Mouse (Mus musculus) hindbrain, embryonic 15.5 days (tissue): ENCODE measurements at regions not wholly inside any gene's neighbourhood (a gene's known extent, or its start where the extent isn't known, plus 50 kb on each side); places are given as distances from the start of the nearest gene placed in this dataset.
A peak's percentile ranks its signal among the peaks of the same experiment; 100 is the strongest.

Source experiments
- ATAC-seq: fragments of 200-750 bp; cut with Nextera tagmentation; 2 replicates; pipeline ENCODE4 v1.8.0; 2017; ENCODE audit warnings: low read depth, moderate number of reproducible peaks, moderate TSS enrichment; ENCODE audit not compliant: low FRiP score
- H3K27ac ChIP-seq: fragments of 300-500 bp; sonication (generic); replicated peaks from 2 replicates; pipeline ENCODE4 v1.5.1; 2015; ENCODE audit warnings: mild to moderate bottlenecking, inconsistent platforms
- H3K27me3 ChIP-seq: fragments of 300-500 bp; sonication (generic); 2 replicates; pipeline ENCODE4 v1.6.1; 2015; ENCODE audit warnings: control low read depth, inconsistent platforms
- H3K36me3 ChIP-seq: fragments of 300-500 bp; sonication (generic); 2 replicates; pipeline ENCODE4 v1.6.1; 2015; ENCODE audit warnings: control low read depth, inconsistent platforms
- H3K4me1 ChIP-seq: fragments of 300-500 bp; sonication (generic); replicated peaks from 2 replicates; pipeline ENCODE4 v1.6.1; 2015; ENCODE audit warnings: control low read depth, inconsistent platforms
- H3K4me2 ChIP-seq: fragments of 300-500 bp; sonication (generic); 2 replicates; pipeline ENCODE4 v1.6.1; 2015; ENCODE audit warnings: moderate library complexity, mild to moderate bottlenecking, inconsistent platforms
- H3K4me3 ChIP-seq: fragments of 300-500 bp; sonication (generic); 2 replicates; pipeline ENCODE4 v1.5.1; 2015; ENCODE audit warnings: mild to moderate bottlenecking, inconsistent platforms
- H3K9ac ChIP-seq: fragments of 300-500 bp; sonication (generic); 2 replicates; pipeline ENCODE4 v1.6.1; 2015; ENCODE audit warnings: inconsistent platforms
- H3K9me3 ChIP-seq: fragments of 300-500 bp; sonication (generic); 2 replicates; pipeline ENCODE4 v1.6.1; 2016; ENCODE audit warnings: control low read depth, inconsistent platforms
- WGBS: fragments of 180-500 bp; shearing (Covaris S2); methylation state at CpG from one replicate; pipeline ENCODE4 v1.1.7; 2015; 5-methylcytosine and 5-hydroxymethylcytosine counted together

DNA sequence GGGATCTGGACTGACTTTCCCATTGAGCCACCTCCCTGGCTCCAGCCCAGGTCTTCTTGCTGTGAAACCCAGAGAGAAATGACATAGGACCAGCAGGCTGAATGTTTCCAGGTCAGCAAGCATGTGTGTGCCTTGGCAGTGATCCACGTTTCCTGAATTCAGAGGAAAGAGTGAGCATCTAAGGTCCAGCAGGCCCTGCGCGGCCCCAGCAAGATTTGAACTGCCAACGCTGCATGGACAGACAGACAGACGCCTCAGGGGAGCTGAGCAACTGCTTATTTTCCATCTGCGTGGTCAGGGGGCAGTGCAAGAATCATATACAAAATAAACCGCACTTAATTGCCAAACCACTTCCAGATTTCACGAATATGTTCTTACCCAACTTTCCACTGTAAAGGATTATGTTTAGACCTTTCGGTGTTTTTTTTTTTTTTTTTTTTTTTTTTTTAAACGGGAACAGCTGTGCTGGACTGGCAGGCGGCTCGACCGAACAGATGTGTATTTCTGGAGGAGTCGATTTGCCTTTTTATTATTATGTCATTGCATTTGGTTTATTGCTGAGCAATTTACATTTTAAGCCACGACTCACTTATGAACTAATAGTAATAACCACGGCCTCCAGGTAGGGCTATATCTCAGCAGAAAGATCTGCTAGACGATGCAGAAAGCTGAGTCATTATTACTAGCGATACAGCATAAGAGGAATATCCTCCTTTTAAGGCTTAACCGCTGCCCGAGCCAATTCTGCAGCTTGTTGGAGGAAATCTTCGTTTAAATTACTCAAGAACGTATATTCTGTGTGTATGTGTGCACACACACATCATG lies 435.7 kb upstream of the Kazn start:
- Histone ChIP-seq H3K4me2 (no peak overlapping the region), H3K9ac (no peak overlapping the region), H3K9me3 (no peaks in the 10 kb centered on the region), H3K4me3 (no peak overlapping the region), H3K27me3 (no peaks in the 10 kb centered on the region), H3K4me1 (no peaks in the 10 kb centered on the region; the same call in 1 of the 2 replicates), H3K36me3 (no peaks in the 10 kb centered on the region), H3K27ac (no peak overlapping the region)
- WGBS = 72% methylated on average over 22 of the region's 22 CpGs
- ATAC-seq = no peak

DNA sequence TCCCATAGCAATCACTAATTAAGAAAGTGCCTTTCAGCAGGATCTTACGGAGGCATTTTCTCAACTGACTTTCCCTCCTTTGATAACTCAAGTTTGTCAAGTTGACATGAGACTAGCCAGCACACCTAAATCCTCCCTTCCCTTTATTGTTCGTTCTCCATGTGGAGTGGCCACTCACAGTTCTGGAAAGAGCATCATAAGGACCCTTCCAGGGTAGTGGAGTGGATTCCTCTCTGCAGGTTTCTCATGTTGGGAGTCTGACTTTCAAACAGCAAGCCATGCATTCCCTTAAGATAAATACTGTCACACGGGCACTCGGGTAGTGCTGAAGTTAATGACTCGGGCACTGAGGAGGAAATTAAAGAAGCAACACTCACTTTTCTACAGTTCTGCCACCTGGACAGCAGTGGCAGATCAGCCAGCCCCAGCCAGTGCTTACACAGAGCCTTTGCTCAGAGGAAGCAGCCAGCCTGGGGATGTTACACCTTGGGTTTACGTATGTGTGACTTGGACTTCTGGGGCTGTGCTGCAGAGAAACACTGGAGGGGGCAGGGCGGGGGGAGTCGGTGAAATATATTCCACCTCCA lies 432.8 kb upstream of the Kazn start:
- no peak overlapping the region for H3K27ac ChIP-seq
- no peak overlapping the region for H3K4me3 ChIP-seq
- no peaks in the 10 kb centered on the region for H3K36me3 ChIP-seq
- H3K9me3 ChIP-seq = no peaks in the 10 kb centered on the region
- H3K9ac ChIP-seq = no peak overlapping the region
- 73% methylated on average over 8 of the region's 8 CpGs for WGBS
- no peaks in the 10 kb centered on the region for H3K27me3 ChIP-seq
- ATAC-seq = no peak
- no peak overlapping the region for H3K4me2 ChIP-seq
- H3K4me1 ChIP-seq = no peaks in the 10 kb centered on the region; the same call in 1 of the 2 replicates

DNA sequence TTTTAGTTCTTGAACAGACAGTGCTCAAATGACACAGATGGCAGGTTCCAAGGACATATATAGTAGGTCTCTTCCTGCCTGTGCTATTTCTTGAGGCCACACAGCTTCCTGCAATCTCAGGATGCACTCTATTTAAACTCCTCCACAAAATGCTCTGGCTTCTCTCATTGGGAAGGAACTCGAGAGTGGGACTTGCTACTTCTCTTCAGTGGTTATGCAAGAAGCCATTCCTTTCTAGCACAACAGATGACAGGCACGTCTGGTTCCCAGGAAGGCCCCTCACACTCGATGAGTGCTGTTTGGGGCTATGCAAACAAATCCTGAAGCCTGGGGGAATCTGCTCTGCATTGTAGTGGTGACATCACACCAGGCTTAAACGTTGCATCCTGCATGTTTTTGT lies 425.6 kb upstream of the Kazn start:
- no peaks in the 10 kb centered on the region for H3K9me3 ChIP-seq

DNA sequence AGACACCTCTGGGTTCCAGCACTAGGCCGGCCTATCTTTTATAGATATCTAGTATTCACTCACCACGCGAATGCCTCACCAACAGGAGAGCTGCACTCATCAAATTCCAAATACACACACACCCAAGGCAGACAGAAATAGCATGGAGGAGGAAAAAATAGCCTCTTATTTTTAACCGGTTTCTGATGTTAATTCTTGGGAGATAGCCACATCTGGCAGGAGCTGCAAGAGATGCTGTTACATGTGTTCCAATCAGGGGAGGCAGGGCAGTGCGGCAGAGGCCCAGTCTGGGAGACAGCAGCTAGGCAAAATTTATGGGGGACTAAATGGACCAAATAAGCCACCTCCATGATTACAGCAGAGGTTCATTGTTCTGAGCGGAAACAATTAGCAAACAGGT lies 419.0 kb upstream of the Kazn start:
- Histone ChIP-seq H3K4me1 (no peaks in the 10 kb centered on the region), H3K9ac (no peak overlapping the region), H3K4me2 (no peak overlapping the region), H3K4me3 (no peak overlapping the region), H3K36me3 (no peaks in the 10 kb centered on the region), H3K27ac (no peak overlapping the region), H3K9me3 (no peaks in the 10 kb centered on the region), H3K27me3 (no peaks in the 10 kb centered on the region)
- WGBS = 86% methylated on average over 6 of the region's 6 CpGs
- ATAC-seq = no peak

More for the DNA sequence above, 425.6 kb upstream of the Kazn start:
- no peaks in the 10 kb centered on the region for H3K4me1 ChIP-seq
- 72% methylated on average over 4 of the region's 4 CpGs for WGBS
- no peak overlapping the region for H3K27ac ChIP-seq
- no peak overlapping the region for H3K4me3 ChIP-seq
- H3K9ac ChIP-seq = no peak overlapping the region
- H3K4me2 ChIP-seq = no peak overlapping the region
- ATAC-seq = no peak
- no peaks in the 10 kb centered on the region for H3K36me3 ChIP-seq
- no peaks in the 10 kb centered on the region for H3K27me3 ChIP-seq

DNA sequence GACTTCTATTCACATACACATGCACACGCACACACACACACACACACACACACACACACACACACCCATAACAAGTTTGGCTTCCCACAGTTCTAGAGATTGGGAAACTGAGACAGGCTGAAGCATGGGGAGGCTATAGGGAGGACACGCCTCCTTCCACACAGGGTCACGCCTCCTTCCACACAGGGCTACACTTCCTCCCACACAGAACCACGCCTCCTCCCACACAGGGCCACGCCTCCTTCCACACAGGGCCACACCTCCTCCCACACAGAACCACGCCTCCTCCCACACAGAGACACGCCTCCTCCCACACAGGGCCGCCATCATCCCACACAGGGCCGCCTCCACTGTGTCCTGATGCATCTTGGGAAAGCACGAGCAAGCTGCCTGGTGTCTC lies 401.9 kb upstream of the Kazn start:
- no peaks in the 10 kb centered on the region for H3K27me3 ChIP-seq
- H3K36me3 ChIP-seq = no peaks in the 10 kb centered on the region
- no peak overlapping the region for H3K9ac ChIP-seq
- ATAC-seq = no peak
- no peak overlapping the region for H3K4me3 ChIP-seq
- no peak overlapping the region for H3K27ac ChIP-seq
- 95% methylated on average over 10 of the region's 10 CpGs for WGBS
- H3K4me1 ChIP-seq = peaks cover 10% of the 10 kb centered on the region; the same call in 1 of the 2 replicates
- no peaks in the 10 kb centered on the region for H3K9me3 ChIP-seq
- H3K4me2 ChIP-seq = no peak overlapping the region

DNA sequence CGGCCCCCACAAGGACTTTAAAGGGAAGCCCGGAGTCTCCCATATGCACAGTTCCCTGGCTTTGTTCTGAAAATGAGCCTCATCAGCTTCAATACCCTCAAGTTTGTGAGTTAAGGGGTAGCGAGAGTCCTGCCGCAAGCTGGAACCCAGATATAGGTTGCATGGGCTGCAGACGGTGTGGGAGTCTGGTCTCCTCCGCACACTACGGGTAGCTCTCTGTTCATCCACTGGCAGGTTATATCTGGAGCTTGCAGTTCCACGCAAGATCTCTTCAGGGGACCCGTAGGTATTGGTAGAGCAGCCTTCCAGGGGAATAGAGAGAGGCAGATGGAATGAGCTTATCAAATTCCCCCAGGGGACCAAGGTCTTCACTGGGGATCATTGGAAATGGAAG lies 400.1 kb upstream of the Kazn start:
- Histone ChIP-seq H3K9ac (no peak overlapping the region), H3K27me3 (no peaks in the 10 kb centered on the region), H3K4me1 (peaks cover 10% of the 10 kb centered on the region; the same call in 1 of the 2 replicates), H3K4me2 (no peak overlapping the region), H3K9me3 (no peaks in the 10 kb centered on the region), H3K4me3 (no peak overlapping the region), H3K36me3 (no peaks in the 10 kb centered on the region), H3K27ac (no peak overlapping the region)
- ATAC-seq = no peak
- 47% methylated on average over 9 of the region's 9 CpGs for WGBS

DNA sequence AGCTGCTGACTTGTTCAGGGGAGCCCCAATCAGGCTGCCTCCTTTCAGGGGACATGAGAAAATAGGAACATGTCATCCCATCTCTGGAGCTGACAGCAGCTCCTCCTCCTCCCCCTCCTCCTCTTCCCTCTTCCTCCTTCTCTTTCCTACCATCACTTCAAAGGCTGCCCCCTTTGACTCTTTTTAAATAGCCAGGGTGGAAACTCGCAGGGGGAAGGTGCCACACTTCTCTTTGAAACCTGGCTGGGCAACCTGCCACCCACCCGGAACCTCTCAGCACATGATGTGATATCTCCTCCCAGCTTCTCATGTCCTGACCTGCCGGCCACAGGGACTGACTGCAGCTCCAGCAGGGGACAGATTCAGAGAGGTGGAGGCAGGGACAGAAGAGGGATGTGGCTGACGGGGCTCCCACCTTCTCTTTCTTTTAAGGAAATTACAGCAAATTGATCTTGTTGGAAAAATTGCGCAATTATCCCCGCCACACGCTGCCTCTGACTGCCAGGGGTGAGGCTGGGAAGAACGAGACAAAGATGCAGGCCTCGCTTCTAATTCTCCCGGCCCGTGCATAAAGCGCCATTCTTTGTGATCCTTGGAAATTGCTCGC lies 399.6 kb upstream of the Kazn start:
- ATAC-seq = 0 out of 2 replicates have a peak, but pooled peaks have one; percentile 40
- no peak overlapping the region for H3K9ac ChIP-seq
- no peak overlapping the region for H3K27ac ChIP-seq

DNA sequence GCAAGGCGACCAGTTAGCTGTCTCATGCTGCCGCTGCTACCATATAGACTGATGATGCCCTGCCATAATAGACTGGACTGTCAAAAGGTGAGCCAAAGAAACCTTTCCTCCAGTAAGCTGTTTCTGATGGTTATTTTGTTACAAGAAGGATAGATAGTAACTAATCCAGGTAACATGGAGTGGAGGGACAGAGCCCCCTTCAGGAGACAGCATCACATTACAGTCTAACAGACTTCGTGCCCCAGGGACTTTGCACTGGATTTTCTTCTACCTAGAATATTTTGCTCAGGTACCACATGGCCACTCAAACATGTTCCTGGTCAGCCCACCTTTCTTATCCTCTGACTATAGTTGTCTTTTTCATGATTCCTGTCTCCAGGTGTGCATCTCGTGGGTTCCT lies 398.9 kb upstream of the Kazn start:
- ATAC-seq = no peak
- Histone ChIP-seq H3K36me3 (no peaks in the 10 kb centered on the region), H3K4me1 (peaks cover 10% of the 10 kb centered on the region; the same call in 1 of the 2 replicates), H3K27me3 (no peaks in the 10 kb centered on the region), H3K27ac (no peak overlapping the region), H3K9me3 (no peaks in the 10 kb centered on the region), H3K9ac (no peak overlapping the region), H3K4me3 (no peak overlapping the region), H3K4me2 (no peak overlapping the region)
- 83% methylated on average over 4 of the region's 4 CpGs for WGBS

More for the DNA sequence above, 399.6 kb upstream of the Kazn start:
- H3K36me3 ChIP-seq = no peaks in the 10 kb centered on the region
- H3K4me3 ChIP-seq = no peak overlapping the region
- 18% methylated on average over 13 of the region's 13 CpGs for WGBS
- H3K4me2 ChIP-seq = no peak overlapping the region
- H3K9me3 ChIP-seq = no peaks in the 10 kb centered on the region
- H3K27me3 ChIP-seq = no peaks in the 10 kb centered on the region
- peaks cover 10% of the 10 kb centered on the region; the same call in 1 of the 2 replicates for H3K4me1 ChIP-seq

DNA sequence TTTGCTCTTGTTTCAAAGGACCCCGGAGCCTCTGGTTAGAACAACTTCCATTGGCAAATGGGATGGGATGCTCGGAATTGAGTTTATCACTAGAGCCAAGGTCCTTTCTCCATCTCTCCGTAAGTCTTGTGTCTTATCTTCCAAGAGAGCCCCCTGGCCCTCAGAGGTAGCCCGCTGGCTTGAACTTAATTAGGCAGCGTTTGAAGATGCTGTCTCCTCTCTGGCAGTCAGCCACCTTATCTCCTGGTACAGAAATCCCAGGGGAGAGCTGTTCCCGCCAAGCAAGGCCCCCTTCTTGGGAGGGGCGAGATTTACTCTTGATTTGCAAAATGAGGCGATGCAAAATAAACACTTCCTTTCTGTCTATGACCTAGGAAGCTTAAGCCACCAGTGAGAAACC lies 395.2 kb upstream of the Kazn start:
- Histone ChIP-seq H3K4me3 (no peak overlapping the region), H3K4me2 (no peak overlapping the region), H3K9me3 (no peaks in the 10 kb centered on the region), H3K27ac (no peak overlapping the region), H3K9ac (no peak overlapping the region), H3K4me1 (peaks cover 8% of the 10 kb centered on the region; the same call in 1 of the 2 replicates), H3K36me3 (no peaks in the 10 kb centered on the region), H3K27me3 (no peaks in the 10 kb centered on the region)
- ATAC-seq = no peak
- WGBS = 57% methylated on average over 8 of the region's 8 CpGs

DNA sequence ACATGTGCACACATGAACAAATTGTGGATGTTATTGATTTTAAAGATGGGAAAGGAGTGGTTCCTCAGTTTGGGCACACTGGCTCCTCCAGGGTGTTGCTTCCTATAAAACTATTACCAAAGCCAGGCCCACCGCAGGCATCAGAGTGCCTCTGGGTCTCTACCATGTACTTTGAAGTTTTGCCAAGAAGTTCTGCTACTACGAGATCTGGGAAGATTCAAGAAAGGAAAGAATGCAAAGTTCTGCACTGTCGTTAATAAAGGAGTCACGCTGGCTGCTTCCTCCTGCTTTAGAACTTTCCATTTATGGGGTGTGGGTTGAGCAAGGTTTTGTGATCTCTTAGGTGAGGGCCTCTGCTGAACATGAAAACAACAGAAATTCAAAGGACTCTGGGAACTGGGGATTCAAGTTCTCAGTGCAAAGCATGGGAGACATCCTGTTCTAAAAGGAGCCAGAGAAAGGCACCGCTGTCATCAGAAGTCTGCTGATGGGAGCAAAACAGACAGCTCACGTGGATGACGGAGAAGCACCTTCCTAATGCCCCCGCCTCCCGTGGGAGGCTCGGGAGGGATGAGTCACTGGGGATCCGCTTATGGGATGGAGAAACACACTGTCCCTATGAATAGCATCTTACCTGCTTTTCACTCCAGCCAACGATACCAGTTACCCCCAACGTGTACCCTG lies 394.6 kb upstream of the Kazn start:
- peaks cover 2% of the 10 kb centered on the region; the same call in 1 of the 2 replicates for H3K4me1 ChIP-seq
- ATAC-seq = no peak
- H3K9ac ChIP-seq = no peak overlapping the region
- no peaks in the 10 kb centered on the region for H3K27me3 ChIP-seq
- H3K9me3 ChIP-seq = no peaks in the 10 kb centered on the region
- H3K4me3 ChIP-seq = no peak overlapping the region
- 76% methylated on average over 13 of the region's 13 CpGs for WGBS
- no peaks in the 10 kb centered on the region for H3K36me3 ChIP-seq
- H3K4me2 ChIP-seq = no peak overlapping the region
- H3K27ac ChIP-seq = no peak overlapping the region

DNA sequence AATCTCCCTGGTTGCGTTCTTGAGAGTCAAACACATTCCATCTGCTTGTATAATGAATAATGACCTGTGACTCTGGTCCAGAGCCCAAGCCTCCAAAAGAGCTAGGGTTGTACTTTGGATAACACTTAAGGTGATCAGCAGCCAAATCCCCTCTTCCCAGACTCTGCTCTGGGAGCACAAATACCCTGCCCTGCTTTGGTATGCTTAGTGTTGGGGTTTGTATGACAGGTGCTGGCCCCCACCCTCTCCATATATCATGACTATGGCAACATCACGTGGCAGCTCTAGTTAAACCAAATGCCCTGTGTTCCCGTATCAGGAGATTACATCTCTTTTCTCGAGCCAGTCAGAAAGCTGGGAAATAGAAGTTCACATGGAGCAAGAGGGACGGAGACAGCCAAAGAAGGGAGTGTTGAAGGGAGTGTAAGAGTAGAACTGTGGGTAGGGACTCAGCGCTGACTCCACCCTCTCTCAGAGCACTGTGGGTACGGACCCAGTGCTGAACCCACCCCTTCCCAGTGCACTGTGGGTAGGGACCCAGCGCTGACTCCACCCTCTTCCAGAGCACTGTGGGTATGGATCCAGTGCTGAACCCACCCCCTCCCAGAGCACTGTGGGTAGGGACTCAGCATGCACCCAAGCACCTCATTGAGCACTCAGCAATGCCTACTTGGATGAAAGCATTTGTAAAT lies 387.4 kb upstream of the Kazn start:
- Histone ChIP-seq H3K4me1 (0 out of 2 replicates have a peak, but pooled peaks cover 8% of the 10 kb centered on the region), H3K4me3 (no peak overlapping the region), H3K4me2 (no peak overlapping the region), H3K27ac (no peak overlapping the region), H3K36me3 (no peaks in the 10 kb centered on the region), H3K9ac (no peak overlapping the region), H3K9me3 (no peaks in the 10 kb centered on the region), H3K27me3 (no peaks in the 10 kb centered on the region)
- WGBS = 84% methylated on average over 8 of the region's 8 CpGs
- no peak for ATAC-seq
